ENCODE assay signal across 11 mouse cellular contexts in the genomic region with DNA sequence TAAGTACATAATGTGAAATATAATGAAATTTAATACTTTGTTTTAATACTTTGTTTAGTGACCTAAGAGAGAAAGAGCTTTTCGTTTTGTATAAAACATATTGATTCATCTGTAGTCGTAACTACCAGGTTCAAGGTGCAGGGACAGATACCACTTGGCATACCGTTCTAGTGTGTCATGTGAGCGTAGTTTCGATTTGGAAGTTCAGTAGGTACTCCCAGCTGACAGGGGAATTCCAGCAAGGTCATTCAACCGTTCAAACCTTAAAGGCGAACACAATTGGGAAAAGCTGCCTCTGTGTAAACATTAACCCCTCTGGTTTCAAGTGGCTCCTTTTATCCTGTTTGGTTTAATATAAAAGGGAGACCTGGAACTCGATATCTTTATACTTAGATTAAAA. TPM values are rescaled to one million over a fixed set of nuclear protein-coding genes. Genes with fewer than 3 reads are reported as not detected.
DNase-seq lines count a peak whose midpoint lies in the region; ATAC-seq and TF ChIP-seq lines count a peak whose summit lies in the region.
"Had no signal": no experiment of that assay in that cellular context is flagged by ENCODE, and none has a peak within 500 bp of the region (broad histone marks: within the 10 kb centered on the region; RNA-seq: fewer than 3 reads in every experiment).

No protein-coding gene starts in this region.

- no peak overlapping the region for H3K9ac ChIP-seq in liver, adult 2 months (ENCODE audit: low read depth, low read length)
- H3K9ac ChIP-seq in liver, embryonic 11.5 days (ENCODE audit: low read depth, low read length), result no peak overlapping the region
- H3K9ac ChIP-seq in embryonic facial prominence, embryonic 15.5 days, result no peak overlapping the region
- H3K9ac ChIP-seq in kidney, embryonic 15.5 days, result no peak overlapping the region
- H3K9ac ChIP-seq: forebrain, embryonic 13.5 days had no signal

- no peak overlapping the region; the same call in 1 of the 2 replicates for H3K4me3 ChIP-seq in liver, adult 2 months (ENCODE audit: insufficient read depth, low read depth, low read length)
- H3K4me3 ChIP-seq in liver, embryonic 11.5 days (ENCODE audit: low read depth, low read length), result no peak overlapping the region
- no peak overlapping the region for H3K4me3 ChIP-seq in embryonic facial prominence, embryonic 15.5 days (replicated peaks)
- no peak overlapping the region for H3K4me3 ChIP-seq in kidney, embryonic 15.5 days (replicated peaks)
- H3K4me3 ChIP-seq: forebrain, embryonic 13.5 days had no signal

- H3K9me3 ChIP-seq in liver, embryonic 11.5 days (ENCODE audit: control insufficient read depth, low read length), result no peaks in the 10 kb centered on the region
- H3K9me3 ChIP-seq in embryonic facial prominence, embryonic 15.5 days (replicated peaks), result no peaks in the 10 kb centered on the region
- no peaks in the 10 kb centered on the region for H3K9me3 ChIP-seq in kidney, embryonic 15.5 days (replicated peaks)
- H3K9me3 ChIP-seq: forebrain, embryonic 13.5 days had no signal

- peaks cover 6% of the 10 kb centered on the region for H3K4me1 ChIP-seq in liver, adult 2 months (ENCODE audit: control insufficient read depth, insufficient read depth, low read length)
- no peaks in the 10 kb centered on the region; the same call in 1 of the 2 replicates for H3K4me1 ChIP-seq in liver, embryonic 11.5 days (replicated peaks; ENCODE audit: control insufficient read depth, insufficient read depth, low read length)
- no peaks in the 10 kb centered on the region for H3K4me1 ChIP-seq in embryonic facial prominence, embryonic 15.5 days
- H3K4me1 ChIP-seq in kidney, embryonic 15.5 days, result peaks cover 18% of the 10 kb centered on the region
- H3K4me1 ChIP-seq: forebrain, embryonic 13.5 days had no signal

- H3K27me3 ChIP-seq in liver, adult 2 months (ENCODE audit: control insufficient read depth, insufficient read depth, low read length), result no peaks in the 10 kb centered on the region
- no peaks in the 10 kb centered on the region for H3K27me3 ChIP-seq in liver, embryonic 11.5 days (replicated peaks; ENCODE audit: control insufficient read depth, insufficient read depth, low read length)
- H3K27me3 ChIP-seq in embryonic facial prominence, embryonic 15.5 days, result no peaks in the 10 kb centered on the region
- no peaks in the 10 kb centered on the region for H3K27me3 ChIP-seq in kidney, embryonic 15.5 days
- H3K27me3 ChIP-seq: forebrain, embryonic 13.5 days had no signal

- no peak for TF ChIP-seq CTCF in liver, adult 2 months (IDR thresholded peaks at IDR 0.05; ENCODE audit: low read depth, low read length)

- ATAC-seq in liver, embryonic 11.5 days (replicated peaks; ENCODE audit: low FRiP score), result no peak
- ATAC-seq in embryonic facial prominence, embryonic 15.5 days (ENCODE audit: insufficient number of reproducible peaks, low FRiP score, low TSS enrichment, low read depth), result no peak
- peak; percentile 71 for ATAC-seq in kidney, embryonic 15.5 days (replicated peaks; ENCODE audit: low FRiP score)
- ATAC-seq in granulocyte monocyte progenitor cell, adult 5-6 weeks (replicated peaks; ENCODE audit: poor library complexity, severe bottlenecking), result no peak
- ATAC-seq: forebrain, embryonic 13.5 days had no signal

- 14% methylated on average over 8 of the region's 8 CpGs for WGBS in liver, adult 2 months
- 69% methylated on average over 8 of the region's 8 CpGs for WGBS in liver, embryonic 11.5 days
- 30% methylated on average over 8 of the region's 8 CpGs for WGBS in embryonic facial prominence, embryonic 15.5 days
- WGBS in kidney, embryonic 15.5 days, result 33% methylated on average over 8 of the region's 8 CpGs

- DNase-seq in liver, adult 2 months (ENCODE audit: extremely low read depth, low read depth, low spot score), result peak; percentile 100
- no peak for DNase-seq in liver, embryonic 11.5 days (ENCODE audit: low spot score)
- DNase-seq in lung, postnatal 36 days, result peak; percentile 56
- DNase-seq in urinary bladder, postnatal 14 days (ENCODE audit: low spot score), result no peak
- no peak for DNase-seq in urinary bladder, adult 2 months (ENCODE audit: low spot score)
- DNase-seq: cerebellum, postnatal 36 days had no signal

- no peaks in the 10 kb centered on the region for H3K36me3 ChIP-seq in liver, adult 2 months (ENCODE audit: control insufficient read depth, insufficient read depth, low read length)
- no peaks in the 10 kb centered on the region for H3K36me3 ChIP-seq in liver, embryonic 11.5 days (ENCODE audit: control insufficient read depth, insufficient read depth, low read length)
- no peaks in the 10 kb centered on the region for H3K36me3 ChIP-seq in embryonic facial prominence, embryonic 15.5 days
- H3K36me3 ChIP-seq in kidney, embryonic 15.5 days, result no peaks in the 10 kb centered on the region

- no peak for TF ChIP-seq POLR2A in liver, adult 2 months (IDR thresholded peaks at IDR 0.05; ENCODE audit: extremely low read depth, insufficient read depth, low read length)

- H3K27ac ChIP-seq in liver, adult 2 months (replicated peaks; ENCODE audit: insufficient read depth, low read depth, low read length), result no peak overlapping the region
- H3K27ac ChIP-seq in liver, embryonic 11.5 days (ENCODE audit: low read depth, low read length), result no peak overlapping the region
- H3K27ac ChIP-seq in embryonic facial prominence, embryonic 15.5 days (replicated peaks), result no peak overlapping the region
- H3K27ac ChIP-seq in kidney, embryonic 15.5 days, result 0 out of 2 replicates have a peak overlapping the region, but pooled peaks have one; percentile 67
- H3K27ac ChIP-seq: forebrain, embryonic 13.5 days had no signal

- 0 out of 2 replicates have a peak, but pooled peaks cover 3% of the 10 kb centered on the region for H3K79me2 ChIP-seq in liver, adult 2 months (ENCODE audit: control insufficient read depth, insufficient read depth, low read length)

- no peak overlapping the region for H3K4me2 ChIP-seq in liver, embryonic 11.5 days
- peak overlapping the region; percentile 15; the same call in 1 of the 2 replicates for H3K4me2 ChIP-seq in embryonic facial prominence, embryonic 15.5 days (replicated peaks)
- H3K4me2 ChIP-seq in kidney, embryonic 15.5 days, result peak overlapping the region; percentile 45
- H3K4me2 ChIP-seq: forebrain, embryonic 13.5 days had no signal

RNA-seq across cellular contexts. Expression of a gene that starts 24.5 kb away (rescaled TPM):
- 7.0 and 8.8 TPM in 2 replicates for total RNA-seq in liver, adult 2 months (2014; rRNA removed)
- 3.8 and 5.3 TPM in 2 replicates for polyA plus RNA-seq in liver, adult 2 months (2012; rRNA removed)
- polyA plus RNA-seq in liver, embryonic 11.5 days (2014; fragmentation: Nextera tagmentation; extraction: Ambion mirVana), result 0.55 and 0.59 TPM in 2 replicates
- polyA plus RNA-seq in embryonic facial prominence, embryonic 15.5 days (2015; fragmentation: Nextera tagmentation; extraction: Ambion mirVana), result 0.59 and 0.65 TPM in 2 replicates
- 0.73 and 0.90 TPM in 2 replicates for polyA plus RNA-seq in kidney, embryonic 15.5 days (2015; fragmentation: Nextera tagmentation; extraction: Ambion mirVana)
- total RNA-seq in granulocyte monocyte progenitor cell, adult 5-6 weeks (2014; fragmentation: Nextera tagmentation), result 0.64 TPM in 1 of 2 replicates, not detected in the other
- total RNA-seq in granulocyte monocyte progenitor cell, adult 5-6 weeks (2017), result 0.22 TPM in 1 of 2 replicates, not detected in the other
- 0.69 and 0.96 TPM in 2 replicates for polyA plus RNA-seq in urinary bladder, adult 2 months (2012; rRNA removed)
- total RNA-seq: hematopoietic stem cell, adult 5-6 weeks had no signal

RNA-seq across cellular contexts. Expression of a gene that starts 31.0 kb away (rescaled TPM):
- total RNA-seq in liver, adult 2 months (2014; rRNA removed), result 263 and 266 TPM in 2 replicates
- 168 and 174 TPM in 2 replicates for polyA plus RNA-seq in liver, adult 2 months (2012; rRNA removed)
- 5.3 and 6.7 TPM in 2 replicates for polyA plus RNA-seq in liver, embryonic 11.5 days (2014; fragmentation: Nextera tagmentation; extraction: Ambion mirVana)
- polyA plus RNA-seq in embryonic facial prominence, embryonic 15.5 days (2015; fragmentation: Nextera tagmentation; extraction: Ambion mirVana), result 2.3 TPM in 2 replicates
- 3.0 and 4.0 TPM in 2 replicates for polyA plus RNA-seq in kidney, embryonic 15.5 days (2015; fragmentation: Nextera tagmentation; extraction: Ambion mirVana)
- 1.8 and 5.1 TPM in 2 replicates for total RNA-seq in granulocyte monocyte progenitor cell, adult 5-6 weeks (2014; fragmentation: Nextera tagmentation)
- 2.2 and 2.8 TPM in 2 replicates for total RNA-seq in granulocyte monocyte progenitor cell, adult 5-6 weeks (2017)
- polyA plus RNA-seq in urinary bladder, adult 2 months (2012; rRNA removed), result 11.6 and 13.5 TPM in 2 replicates

Comparison
In these comparisons a context has a peak if more than half of its experiments do, and no peak if none do; other contexts are left out.
1. DNase-seq: peak in liver, adult 2 months (single experiment) and lung, postnatal 36 days (single experiment); none in liver, embryonic 11.5 days (single experiment), urinary bladder, postnatal 14 days (single experiment) and urinary bladder, adult 2 months (single experiment).
2. RNA of a gene that starts 31.0 kb away (polyA plus RNA-seq): 168 to 174 TPM in liver, adult 2 months; 11.6 to 13.5 TPM in urinary bladder, adult 2 months, 5.3 to 6.7 TPM in liver, embryonic 11.5 days, 3.0 to 4.0 TPM in kidney, embryonic 15.5 days and 2.3 TPM in embryonic facial prominence, embryonic 15.5 days; every median in the first group is over 10 times any median in the second.